Mouse (Mus musculus): Measurements from ENCODE around the gene Fam169b. TPM values are rescaled to one million over a fixed set of nuclear protein-coding genes. Genes with fewer than 3 reads are reported as not detected.

The Fam169b gene
- polyA plus RNA-seq, 1 experiment from 2014 or later: 0.40 TPM

DNA sequence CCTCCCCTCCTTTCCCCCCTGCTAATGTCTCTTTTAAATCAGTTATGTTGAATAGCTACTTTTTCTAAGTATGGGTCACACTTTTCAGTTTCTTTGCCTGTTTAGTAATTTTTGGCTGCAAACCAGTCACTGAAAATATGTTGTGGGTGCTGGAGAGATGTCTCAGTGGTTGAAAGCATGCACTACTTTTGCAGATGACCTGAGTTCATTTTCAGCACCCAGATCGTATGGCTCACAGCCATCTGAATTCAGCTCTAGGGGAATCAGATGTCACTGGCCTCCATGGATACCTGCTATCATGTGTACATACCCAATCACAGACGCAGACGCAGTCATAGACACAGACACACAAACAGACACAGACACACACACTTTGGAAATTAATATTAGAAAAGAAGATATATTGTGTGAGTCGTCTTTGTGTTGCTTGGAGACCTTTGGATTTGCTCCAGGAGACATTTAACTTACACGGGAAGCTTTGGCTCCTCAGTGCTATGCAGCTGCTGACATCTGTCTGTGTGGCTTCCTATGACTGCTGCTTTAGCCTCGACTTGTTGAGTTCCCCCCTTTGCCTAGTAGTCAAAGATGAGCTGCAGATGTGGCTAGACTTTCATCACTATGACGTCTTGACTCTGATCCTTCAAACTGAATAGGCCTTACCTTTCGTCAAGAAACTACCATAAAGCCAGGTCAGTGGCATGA, 63.6 kb downstream of the Fam169b start:
- Histone ChIP-seq H3K9me3 (no peaks in the 10 kb centered on the region), H3K4me1 (no peaks in the 10 kb centered on the region), H3K4me2 (no peak overlapping the region), H3K27ac (no peak overlapping the region), H3K4me3 (replicated peaks) (no peak overlapping the region), H3K27me3 (replicated peaks) (no peaks in the 10 kb centered on the region), H3K36me3 (no peaks in the 10 kb centered on the region), H3K9ac (no peak overlapping the region)
- WGBS: 51% methylated on average over 8 of the region's 8 CpGs
- no peak for ATAC-seq (ENCODE audit: insufficient read depth, low FRiP score, low read depth)

DNA sequence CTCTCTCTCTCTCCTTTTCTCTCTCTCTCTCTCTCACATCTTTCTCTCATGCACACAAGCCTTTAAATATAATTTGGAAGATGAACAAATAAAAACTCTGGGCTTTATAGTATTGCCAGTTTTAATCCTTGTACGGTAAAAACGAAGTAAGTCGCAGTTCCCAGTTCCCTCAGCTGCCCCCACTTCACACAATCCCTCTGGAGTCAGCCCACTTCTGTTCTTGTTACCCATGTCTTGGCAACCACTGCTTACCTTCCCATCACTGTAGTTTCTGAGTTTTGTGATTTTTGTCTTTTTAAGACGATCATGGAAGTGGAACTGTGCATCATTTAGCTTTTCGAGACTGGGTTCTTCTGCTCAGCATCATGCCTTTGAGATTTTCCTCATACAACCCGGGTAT, 65.0 kb downstream of the Fam169b start:
- Histone ChIP-seq H3K4me3 (replicated peaks) (no peak overlapping the region), H3K9me3 (no peaks in the 10 kb centered on the region), H3K9ac (no peak overlapping the region), H3K36me3 (no peaks in the 10 kb centered on the region), H3K27me3 (replicated peaks) (no peaks in the 10 kb centered on the region), H3K27ac (no peak overlapping the region), H3K4me1 (no peaks in the 10 kb centered on the region), H3K4me2 (no peak overlapping the region)
- ATAC-seq (ENCODE audit: insufficient read depth, low FRiP score, low read depth): no peak
- WGBS: 91% methylated on average over 6 of the region's 6 CpGs

DNA sequence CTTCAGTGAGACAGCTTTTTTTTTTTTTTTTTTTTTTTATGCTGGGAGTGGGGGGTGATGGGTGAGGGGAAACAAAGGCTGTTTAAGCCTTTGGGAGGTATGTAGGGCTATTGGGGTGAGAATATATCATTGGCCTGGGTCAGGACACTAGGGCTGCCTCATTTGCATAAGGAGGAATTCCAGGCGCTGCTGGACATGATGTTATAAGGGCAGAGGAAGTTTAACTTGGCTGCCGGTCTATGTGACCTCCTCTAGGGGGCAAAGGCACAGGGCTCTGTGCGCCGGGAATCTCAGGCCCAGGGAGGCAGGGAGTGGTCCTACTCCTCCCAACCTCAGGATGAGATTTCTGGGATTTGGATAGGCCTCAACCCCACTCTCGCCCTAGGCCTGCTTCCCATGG, 70.9 kb downstream of the Fam169b start:
- 48% methylated on average over 5 of the region's 5 CpGs for WGBS
- H3K9me3 ChIP-seq: no peaks in the 10 kb centered on the region

DNA sequence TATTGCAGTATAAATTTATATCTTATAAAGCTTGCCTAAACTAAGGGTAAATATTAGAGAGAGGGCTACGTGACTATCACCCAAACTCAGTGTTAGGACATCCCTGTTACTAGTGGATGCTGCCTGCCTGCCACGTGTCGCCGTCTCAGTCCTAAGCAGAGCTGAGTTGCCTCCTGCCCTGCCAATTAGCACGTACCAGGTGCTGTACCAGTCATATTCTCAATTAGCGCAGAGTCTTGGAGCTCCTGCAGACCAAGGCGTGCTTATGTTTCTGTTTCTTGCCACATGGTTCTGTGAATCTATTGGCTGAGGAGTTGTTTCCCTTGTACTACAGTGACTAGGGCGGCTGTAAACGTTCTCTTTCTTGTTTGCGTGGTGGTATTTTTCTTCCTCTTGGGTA, 72.3 kb downstream of the Fam169b start:
- 86% methylated on average over 10 of the region's 10 CpGs for WGBS
- H3K27ac ChIP-seq: no peak overlapping the region
- no peaks in the 10 kb centered on the region for H3K36me3 ChIP-seq
- H3K4me1 ChIP-seq: no peaks in the 10 kb centered on the region
- H3K9ac ChIP-seq: no peak overlapping the region
- no peaks in the 10 kb centered on the region for H3K27me3 ChIP-seq (replicated peaks)
- H3K4me3 ChIP-seq (replicated peaks): no peak overlapping the region
- no peaks in the 10 kb centered on the region for H3K9me3 ChIP-seq
- H3K4me2 ChIP-seq: no peak overlapping the region
- ATAC-seq (ENCODE audit: insufficient read depth, low FRiP score, low read depth): no peak

More for the DNA sequence above, 70.9 kb downstream of the Fam169b start:
- Histone ChIP-seq H3K27ac (no peak overlapping the region), H3K4me2 (no peak overlapping the region), H3K36me3 (no peaks in the 10 kb centered on the region), H3K27me3 (replicated peaks) (no peaks in the 10 kb centered on the region), H3K4me1 (no peaks in the 10 kb centered on the region), H3K4me3 (replicated peaks) (no peak overlapping the region), H3K9ac (no peak overlapping the region)
- ATAC-seq (ENCODE audit: insufficient read depth, low FRiP score, low read depth): no peak

GRCm38 (mm10) chr7:68355325-68356076, 81.9 kb downstream of the Fam169b start:
- Histone ChIP-seq H3K9me3 (no peaks in the 10 kb centered on the region), H3K4me1 (no peaks in the 10 kb centered on the region), H3K36me3 (no peaks in the 10 kb centered on the region), H3K9ac (no peak overlapping the region), H3K27ac (no peak overlapping the region), H3K27me3 (replicated peaks) (no peaks in the 10 kb centered on the region), H3K4me3 (replicated peaks) (no peak overlapping the region), H3K4me2 (no peak overlapping the region)
- ATAC-seq (ENCODE audit: insufficient read depth, low FRiP score, low read depth): no peak
- WGBS: 56% methylated on average over 11 of the region's 11 CpGs

DNA sequence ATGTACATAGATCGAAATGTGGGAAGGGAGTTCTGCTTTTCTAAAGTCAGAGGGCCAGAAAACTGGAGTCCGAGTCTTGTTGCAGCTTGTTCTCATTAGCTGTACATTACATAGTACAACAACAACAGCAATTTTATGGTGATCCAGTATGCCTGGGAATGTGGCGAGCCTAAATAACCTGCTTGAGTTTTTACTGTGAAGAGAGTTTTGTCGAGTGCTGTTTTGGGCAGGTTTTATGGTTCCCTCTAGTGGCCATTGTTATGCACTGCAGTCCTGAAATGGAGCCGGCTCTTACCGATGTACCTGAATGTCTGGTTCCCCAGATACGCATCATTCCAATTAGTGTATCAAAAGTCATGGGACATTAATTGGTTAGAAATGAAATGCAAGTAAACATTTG, 83.8 kb downstream of the Fam169b start:
- Histone ChIP-seq H3K27ac (no peak overlapping the region), H3K9ac (no peak overlapping the region), H3K36me3 (no peaks in the 10 kb centered on the region), H3K4me1 (no peaks in the 10 kb centered on the region), H3K4me2 (no peak overlapping the region), H3K27me3 (replicated peaks) (no peaks in the 10 kb centered on the region), H3K9me3 (no peaks in the 10 kb centered on the region), H3K4me3 (replicated peaks) (no peak overlapping the region)
- no peak for ATAC-seq (ENCODE audit: insufficient read depth, low FRiP score, low read depth)
- WGBS: 24% methylated on average over 7 of the region's 7 CpGs

DNA sequence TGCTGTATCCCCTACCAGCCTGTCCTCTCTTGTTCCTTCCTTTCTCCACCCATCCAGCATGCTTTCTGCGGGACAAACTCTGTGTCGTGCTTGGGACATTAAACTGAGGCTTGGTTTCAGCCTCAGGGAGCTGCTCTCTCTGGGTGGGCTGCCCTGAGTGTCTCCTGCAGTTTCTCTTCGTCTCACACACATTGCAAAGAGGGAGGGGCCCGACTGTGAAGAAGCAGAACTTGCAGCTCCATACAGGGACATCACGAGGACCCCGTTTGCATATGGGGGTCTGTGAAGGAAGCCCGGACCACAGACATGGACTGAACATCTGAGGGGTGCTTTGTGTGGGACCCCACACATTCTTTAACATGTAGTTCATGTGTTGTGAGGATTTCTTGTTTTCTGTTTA, 89.0 kb downstream of the Fam169b start:
- no peaks in the 10 kb centered on the region for H3K4me1 ChIP-seq
- H3K27ac ChIP-seq: no peak overlapping the region
- H3K4me2 ChIP-seq: no peak overlapping the region
- no peaks in the 10 kb centered on the region for H3K27me3 ChIP-seq (replicated peaks)
- H3K9ac ChIP-seq: no peak overlapping the region
- ATAC-seq (ENCODE audit: insufficient read depth, low FRiP score, low read depth): no peak
- H3K4me3 ChIP-seq (replicated peaks): no peak overlapping the region
- WGBS: 60% methylated on average over 7 of the region's 7 CpGs
- H3K9me3 ChIP-seq: no peaks in the 10 kb centered on the region
- H3K36me3 ChIP-seq: no peaks in the 10 kb centered on the region

GRCm38 (mm10) chr7:68365711-68366110, 92.1 kb downstream of the Fam169b start:
- H3K4me3 ChIP-seq (replicated peaks): no peak overlapping the region
- WGBS: 75% methylated on average over 9 of the region's 9 CpGs
- 0 out of 2 replicates have a peak, but pooled peaks cover under 1% of the 10 kb centered on the region for H3K27me3 ChIP-seq (replicated peaks)
- no peak for ATAC-seq (ENCODE audit: insufficient read depth, low FRiP score, low read depth)
- no peaks in the 10 kb centered on the region for H3K36me3 ChIP-seq
- H3K27ac ChIP-seq: no peak overlapping the region
- no peak overlapping the region for H3K4me2 ChIP-seq
- no peak overlapping the region for H3K9ac ChIP-seq
- H3K4me1 ChIP-seq: no peaks in the 10 kb centered on the region
- H3K9me3 ChIP-seq: no peaks in the 10 kb centered on the region

DNA sequence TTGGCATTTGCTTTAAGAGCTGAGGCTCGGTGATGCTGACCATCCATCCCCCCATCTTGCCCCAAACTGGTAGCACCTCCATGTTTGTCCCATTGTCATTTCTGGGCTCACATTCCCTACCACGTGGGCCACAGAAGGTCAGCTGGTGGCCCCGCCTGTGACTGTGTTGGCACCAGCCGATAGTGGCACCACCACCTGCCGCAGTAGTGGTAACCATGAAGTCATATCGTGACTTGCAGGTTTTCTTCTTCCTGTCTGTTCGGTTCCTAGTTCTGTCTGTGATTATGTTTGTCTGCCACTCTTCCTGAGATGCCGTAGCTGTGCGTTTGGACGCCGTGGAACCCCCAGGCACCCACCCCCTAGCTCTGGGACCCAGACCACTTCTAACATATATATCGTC, 95.3 kb downstream of the Fam169b start:
- Histone ChIP-seq H3K27ac (no peak overlapping the region), H3K9me3 (no peaks in the 10 kb centered on the region), H3K27me3 (replicated peaks) (peaks cover 9% of the 10 kb centered on the region; the same call in 1 of the 2 replicates), H3K4me2 (no peak overlapping the region), H3K36me3 (no peaks in the 10 kb centered on the region), H3K4me3 (replicated peaks) (no peak overlapping the region), H3K4me1 (no peaks in the 10 kb centered on the region), H3K9ac (no peak overlapping the region)
- ATAC-seq (ENCODE audit: insufficient read depth, low FRiP score, low read depth): no peak
- 81% methylated on average over 12 of the region's 12 CpGs for WGBS

DNA sequence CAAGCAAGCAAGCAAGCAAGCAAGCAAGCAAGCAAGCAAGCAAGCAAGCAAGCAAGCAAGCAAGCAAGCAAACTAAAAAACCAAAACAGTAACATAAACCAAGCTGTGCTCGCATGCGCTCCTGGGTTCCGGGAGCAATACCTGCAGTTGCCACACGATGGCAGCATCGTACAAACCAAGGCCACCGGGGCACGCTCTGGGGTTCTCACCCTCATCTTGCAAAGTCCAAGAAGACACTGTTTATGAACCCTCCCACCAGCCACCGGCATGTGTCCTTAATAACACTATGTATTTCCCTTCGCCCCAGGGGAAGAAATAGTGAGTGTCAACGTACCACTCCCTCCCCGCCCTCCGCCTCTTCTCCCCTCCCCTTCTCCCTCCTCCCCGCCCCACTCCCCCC, 96.1 kb downstream of the Fam169b start:
- Histone ChIP-seq H3K27me3 (replicated peaks) (peaks cover 9% of the 10 kb centered on the region; the same call in 1 of the 2 replicates), H3K9ac (no peak overlapping the region), H3K4me3 (replicated peaks) (peak overlapping the region; percentile 38), H3K36me3 (no peaks in the 10 kb centered on the region), H3K27ac (no peak overlapping the region), H3K4me1 (no peaks in the 10 kb centered on the region), H3K4me2 (peak overlapping the region; percentile 51), H3K9me3 (no peaks in the 10 kb centered on the region)
- WGBS: 2% methylated on average over 12 of the region's 13 CpGs
- ATAC-seq (ENCODE audit: insufficient read depth, low FRiP score, low read depth): no peak

- H3K9ac ChIP-seq: no peak overlapping the region
- H3K4me2 ChIP-seq: peak overlapping the region; percentile 48
- 16% methylated on average over 16 of the region's 16 CpGs for WGBS
- peaks cover 9% of the 10 kb centered on the region; the same call in 1 of the 2 replicates for H3K27me3 ChIP-seq (replicated peaks)
- H3K27ac ChIP-seq: no peak overlapping the region
- H3K36me3 ChIP-seq: no peaks in the 10 kb centered on the region
- 0 out of 2 replicates have a peak overlapping the region, but pooled peaks have one; percentile 9 for H3K4me3 ChIP-seq (replicated peaks)
- H3K9me3 ChIP-seq: no peaks in the 10 kb centered on the region
- no peak for ATAC-seq (ENCODE audit: insufficient read depth, low FRiP score, low read depth)
- H3K4me1 ChIP-seq: no peaks in the 10 kb centered on the region
These were observed 100.6 kb downstream of the Fam169b start for GRCm38 (mm10) chr7:68374109-68374857.

GRCm38 (mm10) chr7:68382187-68382586, 108.5 kb downstream of the Fam169b start:
- Histone ChIP-seq H3K27ac (no peak overlapping the region), H3K9ac (no peak overlapping the region), H3K36me3 (no peaks in the 10 kb centered on the region), H3K9me3 (no peaks in the 10 kb centered on the region), H3K4me1 (0 out of 2 replicates have a peak, but pooled peaks cover 2% of the 10 kb centered on the region), H3K4me2 (no peak overlapping the region), H3K4me3 (replicated peaks) (no peak overlapping the region), H3K27me3 (replicated peaks) (no peaks in the 10 kb centered on the region)
- WGBS: 22% methylated on average over 9 of the region's 9 CpGs
- no peak for ATAC-seq (ENCODE audit: insufficient read depth, low FRiP score, low read depth)
